Mouse (Mus musculus): ENCODE results near the gene AL731706.1. TPM values are rescaled to one million over a fixed set of nuclear protein-coding genes. Genes with fewer than 3 reads are reported as not detected.

The AL731706.1 gene
- total and polyA plus RNA-seq, 3 experiments: 13.3 to 40.7 (median 14.8) TPM

- dilution Hi-C loops (cut with MboI; ENCODE audit: extremely low pct_ligation_motif_present, extremely low pct_unique_long_range_greater_than_20kb, low sequenced_read_pairs) (no loop called here), in situ Hi-C loops (cut with MboI; ENCODE audit: low pct_ligation_motif_present, low pct_unique_long_range_greater_than_20kb, low sequenced_read_pairs) (no loop called here)
- Histone ChIP-seq H3K27me3 (replicated peaks) (no peaks in the 10 kb centered on the region), H3K4me2 (ENCODE audit: insufficient read depth, low read depth, poor library complexity, severe bottlenecking) (no peak overlapping the region), H3K36me3 (replicated peaks in 1 of 2; ENCODE audit: control insufficient read depth in 1 of 2, insufficient read depth in 1 of 2, low read length in 1 of 2) (no peaks in the 10 kb centered on the region), H3K9ac (ENCODE audit: insufficient read depth, low read depth) (no peak overlapping the region), H3K4me1 (ENCODE audit: control insufficient read depth in 1 of 2, insufficient read depth in 2 of 2) (no peaks in the 10 kb centered on the region), H3K79me2 (replicated peaks; ENCODE audit: control insufficient read depth, extremely low read depth, insufficient read depth, poor library complexity, severe bottlenecking) (no peaks in the 10 kb centered on the region), H3K4me3 (replicated peaks in 1 of 3; ENCODE audit: low read depth in 2 of 3, low read length in 2 of 3, poor library complexity in 1 of 3) (no peak overlapping the region), H3K27ac (ENCODE audit: insufficient read depth, low read depth) (no peak overlapping the region), H3K9me3 (replicated peaks; ENCODE audit: low read length) (no peaks in the 10 kb centered on the region)
- TF ChIP-seq ELF1 (IDR thresholded peaks at IDR 0.05; ENCODE audit: low read depth, low read length) (no peak), POLR2A (IDR thresholded peaks at IDR 0.05; ENCODE audit: low read depth, low read length) (no peak), MEF2A (IDR thresholded peaks at IDR 0.05; ENCODE audit: borderline replicate concordance, low read depth, low read length) (no peak), CTCF (conservative IDR thresholded peaks at IDR 0.05 in 1 of 2, IDR thresholded peaks at IDR 0.05 in 1 of 2; ENCODE audit: low read depth in 2 of 2, low read length in 2 of 2) (no peak), USF2 (conservative IDR thresholded peaks at IDR 0.05; ENCODE audit: low read depth, low read length) (no peak), JUN (IDR thresholded peaks at IDR 0.05; ENCODE audit: insufficient read depth, low read depth, low read length) (no peak), ZKSCAN1 (IDR thresholded peaks at IDR 0.05; ENCODE audit: borderline replicate concordance, low read depth, low read length) (no peak), RCOR1 (conservative IDR thresholded peaks at IDR 0.05; ENCODE audit: low read depth, low read length) (no peak), SIN3A (IDR thresholded peaks at IDR 0.05; ENCODE audit: low read length) (no peak), CHD2 (IDR thresholded peaks at IDR 0.05; ENCODE audit: low read length) (no peak)
- no peak for DNase-seq (ENCODE audit: extremely low read depth)
Measured at GRCm38 (mm10) chr2:136854543-136855388, 36.4 kb downstream of the AL731706.1 start.

- Histone ChIP-seq H3K4me1 (ENCODE audit: control insufficient read depth in 1 of 2, insufficient read depth in 2 of 2) (no peaks in the 10 kb centered on the region), H3K27ac (ENCODE audit: insufficient read depth, low read depth) (no peak overlapping the region), H3K27me3 (replicated peaks) (no peaks in the 10 kb centered on the region), H3K4me3 (replicated peaks in 1 of 3; ENCODE audit: low read depth in 2 of 3, low read length in 2 of 3, poor library complexity in 1 of 3) (no peak overlapping the region), H3K9me3 (replicated peaks; ENCODE audit: low read length) (no peaks in the 10 kb centered on the region), H3K36me3 (replicated peaks in 1 of 2; ENCODE audit: control insufficient read depth in 1 of 2, insufficient read depth in 1 of 2, low read length in 1 of 2) (no peaks in the 10 kb centered on the region), H3K79me2 (replicated peaks; ENCODE audit: control insufficient read depth, extremely low read depth, insufficient read depth, poor library complexity, severe bottlenecking) (no peaks in the 10 kb centered on the region), H3K4me2 (ENCODE audit: insufficient read depth, low read depth, poor library complexity, severe bottlenecking) (no peak overlapping the region), H3K9ac (ENCODE audit: insufficient read depth, low read depth) (no peak overlapping the region)
- TF ChIP-seq JUND (conservative IDR thresholded peaks at IDR 0.05; ENCODE audit: low read depth, low read length) (no peak), RAD21 (IDR thresholded peaks at IDR 0.05; ENCODE audit: low read depth, low read length) (no peak), RCOR1 (conservative IDR thresholded peaks at IDR 0.05; ENCODE audit: low read depth, low read length) (no peak), KAT2A (IDR thresholded peaks at IDR 0.05; ENCODE audit: insufficient replicate concordance, low read length) (no peak), TBP (conservative IDR thresholded peaks at IDR 0.05; ENCODE audit: low read depth, low read length) (no peak), USF1 (IDR thresholded peaks at IDR 0.05; ENCODE audit: low read depth, low read length) (no peak), IRF4 (IDR thresholded peaks at IDR 0.05; ENCODE audit: low read depth, low read length) (no peak), SIN3A (IDR thresholded peaks at IDR 0.05; ENCODE audit: low read length) (no peak), CHD1 (IDR thresholded peaks at IDR 0.05; ENCODE audit: low read depth, low read length) (no peak), MAX (IDR thresholded peaks at IDR 0.05; ENCODE audit: low read length) (no peak), SMC3 (IDR thresholded peaks at IDR 0.05; ENCODE audit: low read depth, low read length) (no peak), NRF1 (IDR thresholded peaks at IDR 0.05; ENCODE audit: low read depth, low read length) (no peak), GABPA (IDR thresholded peaks at IDR 0.05; ENCODE audit: insufficient replicate concordance, low read depth, low read length) (no peak)
- in situ Hi-C loops (cut with MboI; ENCODE audit: low pct_ligation_motif_present, low pct_unique_long_range_greater_than_20kb, low sequenced_read_pairs) (no loop called here), dilution Hi-C loops (cut with MboI; ENCODE audit: extremely low pct_ligation_motif_present, extremely low pct_unique_long_range_greater_than_20kb, low sequenced_read_pairs) (no loop called here)
- no peak for DNase-seq (ENCODE audit: extremely low read depth)
Measured at GRCm38 (mm10) chr2:136850366-136850765, 40.8 kb downstream of the AL731706.1 start.
